Mouse (Mus musculus): ENCODE results near the gene Plxna2.

- TF ChIP-seq CTCF (IDR thresholded peaks at IDR 0.05; ENCODE audit: borderline replicate concordance, control insufficient read depth, extremely low read depth, insufficient read depth, low read length, poor library complexity) (no peak), POLR2A (IDR thresholded peaks at IDR 0.05; ENCODE audit: control insufficient read depth, extremely low read depth, insufficient read depth, low read length, poor library complexity) (no peak)
Observed at GRCm38 (mm10) chr1:194635411-194635810, 17.4 kb downstream of the Plxna2 start.
